8 mouse cellular contexts compared by ENCODE assay signal in genomic region chr9:57766431-57766830, GRCm38 (mm10). TPM values are rescaled to one million over a fixed set of nuclear protein-coding genes. Genes with fewer than 3 reads are reported as not detected.
A peak's percentile ranks its signal among the peaks of the same experiment; 100 is the strongest.
DNase-seq lines count a peak whose midpoint lies in the region; ATAC-seq and TF ChIP-seq lines count a peak whose summit lies in the region.

No protein-coding gene starts in this region.

- no peak overlapping the region; the same call in 1 of the 2 replicates for H3K9ac ChIP-seq in heart, postnatal 0 days (replicated peaks; ENCODE audit: low read depth, low read length)
- peak overlapping the region; percentile 99; the same call in 1 of the 2 replicates for H3K9ac ChIP-seq in hindbrain, embryonic 11.5 days (ENCODE audit: low read depth, low read length)
- H3K9ac ChIP-seq in midbrain, embryonic 13.5 days (replicated peaks), result peak overlapping the region; percentile 95

- DNase-seq in heart, postnatal 0 days (ENCODE audit: low spot score), result no peak
- no peak for DNase-seq in heart, postnatal 4 days
- peak; percentile 73 for DNase-seq in brain, adult 2 months (ENCODE audit: low read depth, low spot score)
- no peak for DNase-seq in hindbrain, embryonic 11.5 days (ENCODE audit: low spot score)
- DNase-seq in spleen, postnatal 14 days (ENCODE audit: low spot score in 2 of 2), result no peak
- DNase-seq in adrenal gland, postnatal 14 days, result no peak

- no peak for ATAC-seq in heart, postnatal 0 days (ENCODE audit: insufficient read depth, low read depth)
- no peak for ATAC-seq in hindbrain, embryonic 11.5 days (ENCODE audit: low FRiP score)
- no peak for ATAC-seq in midbrain, embryonic 13.5 days
- ATAC-seq in CD4-positive, CD25-positive, alpha-beta regulatory T cell, adult 4 months, result no peak

- WGBS in heart, postnatal 0 days, result 51% methylated on average over 6 of the region's 6 CpGs
- WGBS in hindbrain, embryonic 11.5 days, result 41% methylated on average over 6 of the region's 6 CpGs
- WGBS in midbrain, embryonic 13.5 days, result 29% methylated on average over 6 of the region's 6 CpGs

- no peaks in the 10 kb centered on the region for H3K27me3 ChIP-seq in heart, postnatal 0 days (ENCODE audit: control insufficient read depth, insufficient read depth, low read length)
- H3K27me3 ChIP-seq in hindbrain, embryonic 11.5 days (ENCODE audit: control insufficient read depth, insufficient read depth, low read length), result no peaks in the 10 kb centered on the region
- no peaks in the 10 kb centered on the region for H3K27me3 ChIP-seq in midbrain, embryonic 13.5 days

- H3K9me3 ChIP-seq in heart, postnatal 0 days (replicated peaks; ENCODE audit: control insufficient read depth, low read length), result no peaks in the 10 kb centered on the region
- no peaks in the 10 kb centered on the region for H3K9me3 ChIP-seq in hindbrain, embryonic 11.5 days (ENCODE audit: control insufficient read depth, low read length)
- H3K9me3 ChIP-seq in midbrain, embryonic 13.5 days, result no peaks in the 10 kb centered on the region

- TF ChIP-seq CTCF in heart, postnatal 0 days (IDR thresholded peaks at IDR 0.05; ENCODE audit: low read depth), result no peak

- H3K4me1 ChIP-seq in heart, postnatal 0 days (ENCODE audit: control insufficient read depth, insufficient read depth), result peaks cover 50% of the 10 kb centered on the region
- peaks cover 20% of the 10 kb centered on the region for H3K4me1 ChIP-seq in hindbrain, embryonic 11.5 days (replicated peaks; ENCODE audit: control insufficient read depth, insufficient read depth, low read length)
- H3K4me1 ChIP-seq in midbrain, embryonic 13.5 days (replicated peaks), result peaks cover 39% of the 10 kb centered on the region

- H3K36me3 ChIP-seq in heart, postnatal 0 days (replicated peaks; ENCODE audit: control insufficient read depth, insufficient read depth, low read length), result peaks cover 4% of the 10 kb centered on the region; the same call in 1 of the 2 replicates
- H3K36me3 ChIP-seq in hindbrain, embryonic 11.5 days (ENCODE audit: control insufficient read depth, insufficient read depth, low read length), result no peaks in the 10 kb centered on the region
- H3K36me3 ChIP-seq in midbrain, embryonic 13.5 days, result peaks cover 5% of the 10 kb centered on the region

- TF ChIP-seq EP300 in heart, postnatal 0 days (IDR thresholded peaks at IDR 0.05; ENCODE audit: low read depth), result no peak

- H3K27ac ChIP-seq in heart, postnatal 0 days (ENCODE audit: low read depth), result peak overlapping the region; percentile 40; the same call in 1 of the 2 replicates
- no peak overlapping the region for H3K27ac ChIP-seq in hindbrain, embryonic 11.5 days (ENCODE audit: low read depth, low read length)
- peak overlapping the region; percentile 100 for H3K27ac ChIP-seq in midbrain, embryonic 13.5 days

- H3K4me3 ChIP-seq in heart, postnatal 0 days (ENCODE audit: low read depth, low read length), result peak overlapping the region; percentile 84; the same call in 1 of the 2 replicates
- peak overlapping the region; percentile 63 for H3K4me3 ChIP-seq in hindbrain, embryonic 11.5 days (ENCODE audit: low read depth, low read length)
- peak overlapping the region; percentile 93 for H3K4me3 ChIP-seq in midbrain, embryonic 13.5 days (replicated peaks)

- H3K4me2 ChIP-seq in heart, postnatal 0 days (ENCODE audit: low read depth, low read length), result peak overlapping the region; percentile 83
- peak overlapping the region; percentile 97 for H3K4me2 ChIP-seq in hindbrain, embryonic 11.5 days (replicated peaks; ENCODE audit: low read depth, low read length)
- peak overlapping the region; percentile 98 for H3K4me2 ChIP-seq in midbrain, embryonic 13.5 days (replicated peaks)

RNA-seq across cellular contexts. Expression of gene Clk3, which starts 0.8 kb away (rescaled TPM):
- 27.5 and 40.8 TPM in 2 replicates for total RNA-seq in heart, postnatal 0 days (2014; rRNA removed; ENCODE audit: low replicate concordance)
- polyA plus RNA-seq in heart, postnatal 0 days (2015; fragmentation: Nextera tagmentation; extraction: Ambion mirVana), result 31.9 and 34.8 TPM in 2 replicates
- total RNA-seq in heart, postnatal 4 days (2021), result 10 to 100 TPM; 43.5 to 49.1 TPM
- 83.8 and 91.4 TPM in 2 replicates for polyA plus RNA-seq in hindbrain, embryonic 11.5 days (2014; fragmentation: Nextera tagmentation; extraction: Ambion mirVana)
- 80.0 and 84.9 TPM in 2 replicates for polyA plus RNA-seq in midbrain, embryonic 13.5 days (2015; fragmentation: Nextera tagmentation; extraction: Ambion mirVana)
- 100 to 1,000 TPM in 1 of 2 experiments, 10 to 100 TPM in 1; 95.0 to 107 TPM for polyA plus RNA-seq in CD4-positive, CD25-positive, alpha-beta regulatory T cell, adult 4 months (2017; shearing (Covaris generic))
- 55.0 and 66.5 TPM in 2 replicates for total RNA-seq in adrenal gland, postnatal 14 days (2021)

RNA-seq across cellular contexts. Expression of gene Edc3, which starts 58.1 kb away (rescaled TPM):
- 3.7 and 4.8 TPM in 2 replicates for total RNA-seq in heart, postnatal 0 days (2014; rRNA removed; ENCODE audit: low replicate concordance)
- 9.5 and 10.6 TPM in 2 replicates for polyA plus RNA-seq in heart, postnatal 0 days (2015; fragmentation: Nextera tagmentation; extraction: Ambion mirVana)
- 10 to 100 TPM in 1 of 2 experiments, 1 to 10 TPM in 1; 8.9 to 10.0 TPM for total RNA-seq in heart, postnatal 4 days (2021)
- polyA plus RNA-seq in hindbrain, embryonic 11.5 days (2014; fragmentation: Nextera tagmentation; extraction: Ambion mirVana), result 23.7 and 28.4 TPM in 2 replicates
- polyA plus RNA-seq in midbrain, embryonic 13.5 days (2015; fragmentation: Nextera tagmentation; extraction: Ambion mirVana), result 38.1 and 40.1 TPM in 2 replicates
- polyA plus RNA-seq in CD4-positive, CD25-positive, alpha-beta regulatory T cell, adult 4 months (2017; shearing (Covaris generic)), result 10 to 100 TPM; 30.2 to 30.5 TPM
- total RNA-seq in adrenal gland, postnatal 14 days (2021), result 8.9 and 10.6 TPM in 2 replicates
